Mouse (Mus musculus) intestine, postnatal 0 days (tissue): ENCODE measurements around the gene Epm2a. TPM values are rescaled to one million over a fixed set of nuclear protein-coding genes. Genes with fewer than 3 reads are reported as not detected.
"Not testable (repeated sequence)": the region's sequence is repeated elsewhere in the genome, so short reads cannot be mapped to it uniquely, and the experiment has no call there.

Experiments
- ATAC-seq: fragments of 200-750 bp; cut with Nextera tagmentation; 2 replicates; pipeline ENCODE4 v1.8.0; 2017; ENCODE audit warnings: mild to moderate bottlenecking, moderate TSS enrichment, moderate library complexity
- H3K27ac ChIP-seq: fragments of 300-500 bp; sonication (generic); 2 replicates; pipeline ENCODE4 v1.5.1; 2014; ENCODE audit warnings: mild to moderate bottlenecking, low read depth, low read length, moderate library complexity
- H3K27me3 ChIP-seq: fragments of 300-500 bp; sonication (generic); replicated peaks from 2 replicates; pipeline ENCODE4 v1.6.1; 2014; ENCODE audit warnings: low read length, mixed read lengths; ENCODE audit not compliant: control insufficient read depth, insufficient read depth
- H3K36me3 ChIP-seq: fragments of 300-500 bp; sonication (generic); 2 replicates; pipeline ENCODE4 v1.6.1; 2014; ENCODE audit warnings: mild to moderate bottlenecking, moderate library complexity; ENCODE audit not compliant: control insufficient read depth, insufficient read depth
- H3K4me1 ChIP-seq: fragments of 300-500 bp; sonication (generic); replicated peaks from 2 replicates; pipeline ENCODE4 v1.6.1; 2014; ENCODE audit warnings: antibody characterized with exemption, low read length, mixed read lengths; ENCODE audit not compliant: control insufficient read depth, insufficient read depth
- H3K4me2 ChIP-seq: fragments of 300-500 bp; sonication (generic); replicated peaks from 2 replicates; pipeline ENCODE4 v1.6.1; 2014; ENCODE audit warnings: low read depth, mild to moderate bottlenecking, moderate library complexity
- H3K4me3 ChIP-seq: fragments of 300-500 bp; sonication (generic); 2 replicates; pipeline ENCODE4 v1.5.1; 2014; ENCODE audit warnings: low read depth, low read length
- H3K9ac ChIP-seq: fragments of 300-500 bp; sonication (generic); 2 replicates; pipeline ENCODE4 v1.6.1; 2014; ENCODE audit warnings: mild to moderate bottlenecking, low read depth, low read length
- H3K9me3 ChIP-seq: fragments of 300-500 bp; sonication (generic); 2 replicates; pipeline ENCODE4 v1.6.1; 2016; ENCODE audit warnings: mixed run types; ENCODE audit not compliant: control insufficient read depth
- CTCF ChIP-seq: sonication (generic); IDR thresholded peaks from 2 replicates; pipeline ENCODE4 v1.5.1; 2016; ENCODE audit warnings: low read depth, mild to moderate bottlenecking, control low read depth, antibody characterized with exemption, moderate library complexity
- WGBS: fragments of 180-500 bp; shearing (Covaris S2); extraction: QIAGEN DNeasy Blood & Tissue Kit; methylation state at CpG from one replicate; pipeline ENCODE4 v1.1.7; 2014; 5-methylcytosine and 5-hydroxymethylcytosine counted together
- polyA plus RNA-seq: library from polyadenylated mRNA; unstranded; fragments of >200 nt; fragmentation: Nextera tagmentation; extraction: Ambion mirVana; gene quantifications from 2 replicates; pipeline ENCODE4 v1.2.1, GENCODE M21; 2015

The Epm2a gene
- polyA plus RNA-seq, 1 experiment from 2014 or later = 0.14 TPM

GRCm38 (mm10) chr10:11319446-11319970, 23.7 kb upstream of the Epm2a start:
- no peak for ATAC-seq
- H3K4me2 ChIP-seq = no peak overlapping the region
- 69% methylated on average over 1 of the region's 1 CpGs for WGBS
- no peaks in the 10 kb centered on the region for H3K9me3 ChIP-seq
- TF ChIP-seq CTCF = no peak
- no peaks in the 10 kb centered on the region for H3K4me1 ChIP-seq
- no peaks in the 10 kb centered on the region for H3K36me3 ChIP-seq
- no peak overlapping the region for H3K4me3 ChIP-seq
- no peak overlapping the region for H3K9ac ChIP-seq
- no peaks in the 10 kb centered on the region for H3K27me3 ChIP-seq
- H3K27ac ChIP-seq = no peak overlapping the region

DNA sequence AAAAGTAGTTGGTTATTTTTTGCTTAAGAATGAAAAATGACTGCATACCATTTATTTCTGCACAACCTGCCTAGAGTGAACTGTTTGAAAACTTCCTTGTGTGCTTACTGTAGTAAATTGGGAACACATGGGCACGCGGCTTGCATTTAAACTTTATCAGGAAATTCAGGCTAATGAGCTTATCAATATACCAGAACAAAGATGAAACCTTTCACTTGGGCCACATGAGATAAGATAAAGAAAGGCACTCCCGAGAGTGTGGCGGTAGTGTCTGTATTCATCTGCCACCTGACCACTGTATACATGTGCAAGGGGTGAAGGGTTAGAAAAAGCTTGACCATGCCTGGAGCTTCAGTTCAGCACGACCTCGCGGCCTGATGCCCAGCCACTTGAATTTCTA, 20.9 kb upstream of the Epm2a start:
- Histone ChIP-seq H3K4me3 (no peak overlapping the region), H3K9me3 (no peaks in the 10 kb centered on the region), H3K36me3 (no peaks in the 10 kb centered on the region), H3K27ac (no peak overlapping the region), H3K9ac (no peak overlapping the region), H3K4me1 (no peaks in the 10 kb centered on the region), H3K27me3 (no peaks in the 10 kb centered on the region), H3K4me2 (no peak overlapping the region)
- no peak for TF ChIP-seq CTCF
- ATAC-seq = no peak
- 53% methylated on average over 7 of the region's 7 CpGs for WGBS

DNA sequence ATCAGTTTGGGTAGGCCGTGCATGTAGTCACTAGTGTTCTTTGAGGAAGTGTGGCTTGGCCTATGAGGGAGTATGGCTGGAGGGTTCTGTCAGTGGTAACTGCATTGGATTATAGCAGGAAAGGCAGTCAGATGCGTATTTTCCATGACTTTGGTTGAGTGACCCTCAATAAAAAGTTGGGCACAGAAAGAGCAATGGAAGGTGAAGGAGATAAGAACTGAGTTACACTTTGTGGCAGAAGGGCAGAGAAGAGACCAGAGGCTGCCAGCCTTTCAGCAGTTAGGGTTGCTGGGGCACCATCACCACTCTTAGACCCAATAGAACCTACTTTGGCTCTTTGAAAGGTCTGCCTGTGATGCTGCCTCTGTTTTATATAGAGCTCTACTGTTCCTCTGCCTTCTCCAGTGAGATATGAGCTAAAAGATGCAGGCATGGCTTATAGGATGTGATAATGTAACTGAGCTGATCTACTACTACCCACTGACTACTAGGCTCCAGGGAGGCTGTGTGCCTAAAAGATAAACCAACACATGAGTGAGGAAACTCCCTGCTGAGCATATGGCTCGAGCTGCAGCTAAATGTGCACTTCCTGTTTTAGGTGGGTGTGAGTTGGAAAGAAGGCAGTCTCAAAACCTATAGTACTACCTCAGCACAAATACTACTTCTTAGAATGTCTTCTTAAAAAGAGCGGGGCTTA, 19.9 kb upstream of the Epm2a start:
- Histone ChIP-seq H3K27ac (no peak overlapping the region), H3K4me3 (no peak overlapping the region), H3K4me1 (no peaks in the 10 kb centered on the region), H3K27me3 (no peaks in the 10 kb centered on the region), H3K9ac (no peak overlapping the region), H3K4me2 (no peak overlapping the region), H3K9me3 (no peaks in the 10 kb centered on the region), H3K36me3 (no peaks in the 10 kb centered on the region)
- ATAC-seq = no peak
- no peak for TF ChIP-seq CTCF
- 78% methylated on average over 4 of the region's 4 CpGs for WGBS

- peak; percentile 57 for TF ChIP-seq CTCF
- H3K36me3 ChIP-seq = no peaks in the 10 kb centered on the region
- no peaks in the 10 kb centered on the region for H3K27me3 ChIP-seq
- 96% methylated on average over 3 of the region's 3 CpGs for WGBS
- ATAC-seq = no peak
- H3K27ac ChIP-seq = no peak overlapping the region
- H3K4me3 ChIP-seq = no peak overlapping the region
- no peak overlapping the region for H3K4me2 ChIP-seq
- H3K9me3 ChIP-seq = no peaks in the 10 kb centered on the region
- no peak overlapping the region for H3K9ac ChIP-seq
- H3K4me1 ChIP-seq = no peaks in the 10 kb centered on the region
These were observed 16.7 kb upstream of the Epm2a start for GRCm38 (mm10) chr10:11326526-11326925.

DNA sequence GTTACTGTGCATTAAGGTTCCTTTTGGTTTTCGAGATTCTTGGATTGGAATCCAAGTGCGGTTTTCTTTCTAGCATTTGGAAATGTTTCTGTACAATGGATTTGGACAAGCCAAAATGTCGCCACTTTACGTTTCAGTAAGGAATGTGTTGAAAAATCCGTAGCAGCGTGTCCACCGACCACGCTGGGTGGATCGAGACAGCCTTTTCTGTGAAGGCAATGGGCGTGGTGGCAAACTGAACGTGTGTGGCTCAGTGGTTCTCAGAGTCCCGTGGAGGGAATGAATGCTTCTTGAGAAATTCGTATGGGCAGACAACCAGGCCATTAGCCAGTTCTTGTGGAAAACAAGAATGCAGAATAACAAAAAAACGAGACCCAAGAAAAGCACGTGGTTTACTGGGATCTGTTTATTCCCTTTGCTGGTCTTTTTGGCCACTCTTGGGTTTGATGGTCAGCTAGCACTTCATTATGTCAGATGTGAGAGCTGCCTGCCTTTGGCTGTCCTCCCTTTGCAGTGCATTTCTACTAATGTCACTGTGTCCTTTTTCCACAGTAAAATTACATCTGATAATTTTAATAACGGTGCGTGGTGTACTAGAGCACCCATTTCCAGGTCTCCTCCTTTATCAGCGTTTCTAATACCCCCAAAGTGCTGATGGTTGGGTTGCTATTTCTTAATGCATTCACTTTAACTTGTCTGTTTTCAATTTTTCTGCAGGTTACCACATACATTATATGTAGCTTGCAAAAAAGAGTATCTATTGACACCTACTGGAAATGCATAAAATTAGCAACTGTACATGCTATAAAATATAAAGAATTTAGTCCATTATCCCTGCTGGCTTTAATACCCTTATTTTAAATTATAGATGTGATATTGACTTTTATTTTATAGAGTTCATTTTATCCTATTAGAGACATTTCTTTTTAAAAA, 1.6 kb downstream of the Epm2a start:
- Histone ChIP-seq H3K27me3 (no peaks in the 10 kb centered on the region), H3K36me3 (no peaks in the 10 kb centered on the region), H3K4me2 (no peak overlapping the region), H3K9me3 (no peaks in the 10 kb centered on the region), H3K4me3 (no peak overlapping the region), H3K9ac (no peak overlapping the region), H3K27ac (no peak overlapping the region), H3K4me1 (no peaks in the 10 kb centered on the region)
- TF ChIP-seq CTCF = 0 out of 2 replicates have a peak, but pooled peaks have one; percentile 17
- ATAC-seq = no peak
- WGBS = 82% methylated on average over 18 of the region's 18 CpGs

- H3K27ac ChIP-seq, H3K9me3 ChIP-seq, H3K4me3 ChIP-seq, H3K36me3 ChIP-seq, H3K27me3 ChIP-seq, H3K9ac ChIP-seq, H3K4me1 ChIP-seq, H3K4me2 ChIP-seq: not testable (repeated sequence)
- 0 out of 2 replicates have a peak, but pooled peaks have one; percentile 38 for ATAC-seq
- WGBS = 30% methylated on average over 3 of the region's 3 CpGs
These were observed 7.2 kb downstream of the Epm2a start for GRCm38 (mm10) chr10:11350243-11350974.
